Mouse (Mus musculus): ENCODE results near the gene Cyp2s1. TPM values are rescaled to one million over a fixed set of nuclear protein-coding genes. Genes with fewer than 3 reads are reported as not detected.

The Cyp2s1 gene
- total and polyA plus RNA-seq, 3 experiments: 5.7 to 10.1 (median 5.9) TPM

GRCm38 (mm10) chr7:25826029-25826428, 9.3 kb upstream of the Cyp2s1 start:
- no peaks in the 10 kb centered on the region for H3K27me3 ChIP-seq (ENCODE audit: control insufficient read depth, insufficient read depth, low read length)
- H3K36me3 ChIP-seq (ENCODE audit: control insufficient read depth, insufficient read depth, low read length): no peaks in the 10 kb centered on the region
- H3K4me1 ChIP-seq (ENCODE audit: control insufficient read depth, insufficient read depth, low read length): peaks cover 8% of the 10 kb centered on the region
- no peaks in the 10 kb centered on the region for H3K79me2 ChIP-seq (replicated peaks; ENCODE audit: control insufficient read depth, insufficient read depth, low read length)
- no peak for DNase-seq
- WGBS: 63% methylated on average over 6 of the region's 6 CpGs
- H3K27ac ChIP-seq: no peak overlapping the region
- no peak overlapping the region for H3K9ac ChIP-seq (ENCODE audit: low read depth, low read length)
- intact Hi-C loops (cut with DNase I): no loop called here
- TF ChIP-seq POLR2A (IDR thresholded peaks at IDR 0.05; ENCODE audit: insufficient read depth, low read depth, low read length): no peak
- no peak overlapping the region for H3K4me3 ChIP-seq

GRCm38 (mm10) chr7:25825043-25825442, 8.3 kb upstream of the Cyp2s1 start:
- Histone ChIP-seq H3K9ac (ENCODE audit: low read depth, low read length) (no peak overlapping the region), H3K4me1 (ENCODE audit: control insufficient read depth, insufficient read depth, low read length) (peaks cover 5% of the 10 kb centered on the region), H3K4me3 (no peak overlapping the region), H3K79me2 (replicated peaks; ENCODE audit: control insufficient read depth, insufficient read depth, low read length) (no peaks in the 10 kb centered on the region), H3K27me3 (ENCODE audit: control insufficient read depth, insufficient read depth, low read length) (no peaks in the 10 kb centered on the region), H3K36me3 (ENCODE audit: control insufficient read depth, insufficient read depth, low read length) (no peaks in the 10 kb centered on the region), H3K27ac (no peak overlapping the region)
- 53% methylated on average over 9 of the region's 9 CpGs for WGBS
- no peak for TF ChIP-seq EP300 (IDR thresholded peaks at IDR 0.05; ENCODE audit: insufficient read depth, low read depth, low read length)
- no peak for TF ChIP-seq CTCF (IDR thresholded peaks at IDR 0.05)
- no peak for TF ChIP-seq POLR2A (IDR thresholded peaks at IDR 0.05; ENCODE audit: insufficient read depth, low read depth, low read length)
- intact Hi-C loops (cut with DNase I): no loop called here
- DNase-seq: no peak

- no peak overlapping the region for H3K9ac ChIP-seq (ENCODE audit: low read depth, low read length)
- no peaks in the 10 kb centered on the region for H3K79me2 ChIP-seq (replicated peaks; ENCODE audit: control insufficient read depth, insufficient read depth, low read length)
- peaks cover 1% of the 10 kb centered on the region for H3K4me1 ChIP-seq (ENCODE audit: control insufficient read depth, insufficient read depth, low read length)
- intact Hi-C loops (cut with DNase I): no loop called here
- no peak for TF ChIP-seq EP300 (IDR thresholded peaks at IDR 0.05; ENCODE audit: insufficient read depth, low read depth, low read length)
- TF ChIP-seq POLR2A (IDR thresholded peaks at IDR 0.05; ENCODE audit: insufficient read depth, low read depth, low read length): no peak
- TF ChIP-seq CTCF (IDR thresholded peaks at IDR 0.05): no peak
- WGBS: 23% methylated on average over 7 of the region's 7 CpGs
- H3K4me3 ChIP-seq: no peak overlapping the region; the same call in 1 of the 2 replicates
- no peaks in the 10 kb centered on the region for H3K36me3 ChIP-seq (ENCODE audit: control insufficient read depth, insufficient read depth, low read length)
- no peak for DNase-seq
- peaks cover 8% of the 10 kb centered on the region for H3K27me3 ChIP-seq (ENCODE audit: control insufficient read depth, insufficient read depth, low read length)
- no peak overlapping the region for H3K27ac ChIP-seq
Measured at GRCm38 (mm10) chr7:25815571-25815970, 1.1 kb downstream of the Cyp2s1 start.

- Histone ChIP-seq H3K79me2 (replicated peaks; ENCODE audit: control insufficient read depth, insufficient read depth, low read length) (no peaks in the 10 kb centered on the region), H3K9ac (ENCODE audit: low read depth, low read length) (no peak overlapping the region), H3K27me3 (ENCODE audit: control insufficient read depth, insufficient read depth, low read length) (peaks cover 8% of the 10 kb centered on the region), H3K4me3 (no peak overlapping the region), H3K4me1 (ENCODE audit: control insufficient read depth, insufficient read depth, low read length) (peaks cover 1% of the 10 kb centered on the region), H3K36me3 (ENCODE audit: control insufficient read depth, insufficient read depth, low read length) (no peaks in the 10 kb centered on the region), H3K27ac (no peak overlapping the region)
- TF ChIP-seq CTCF (IDR thresholded peaks at IDR 0.05) (no peak), EP300 (IDR thresholded peaks at IDR 0.05; ENCODE audit: insufficient read depth, low read depth, low read length) (no peak), POLR2A (IDR thresholded peaks at IDR 0.05; ENCODE audit: insufficient read depth, low read depth, low read length) (no peak)
- intact Hi-C loops (cut with DNase I): no loop called here
- no peak for DNase-seq
- 80% methylated on average over 9 of the region's 9 CpGs for WGBS
Measured at GRCm38 (mm10) chr7:25814711-25815110, 2.0 kb downstream of the Cyp2s1 start.

GRCm38 (mm10) chr7:25812195-25812594, 4.5 kb downstream of the Cyp2s1 start:
- no peak overlapping the region for H3K27ac ChIP-seq
- no peak for TF ChIP-seq CTCF (IDR thresholded peaks at IDR 0.05)
- TF ChIP-seq EP300 (IDR thresholded peaks at IDR 0.05; ENCODE audit: insufficient read depth, low read depth, low read length): no peak
- TF ChIP-seq POLR2A (IDR thresholded peaks at IDR 0.05; ENCODE audit: insufficient read depth, low read depth, low read length): no peak
- no peak for DNase-seq
- no peaks in the 10 kb centered on the region for H3K79me2 ChIP-seq (replicated peaks; ENCODE audit: control insufficient read depth, insufficient read depth, low read length)
- no peaks in the 10 kb centered on the region for H3K36me3 ChIP-seq (ENCODE audit: control insufficient read depth, insufficient read depth, low read length)
- WGBS: 90% methylated on average over 1 of the region's 1 CpGs
- peaks cover 1% of the 10 kb centered on the region for H3K4me1 ChIP-seq (ENCODE audit: control insufficient read depth, insufficient read depth, low read length)
- intact Hi-C loops (cut with DNase I): no loop called here
- no peak overlapping the region for H3K4me3 ChIP-seq
- H3K27me3 ChIP-seq (ENCODE audit: control insufficient read depth, insufficient read depth, low read length): peaks cover 8% of the 10 kb centered on the region
- no peak overlapping the region for H3K9ac ChIP-seq (ENCODE audit: low read depth, low read length)

- H3K4me3 ChIP-seq: no peak overlapping the region
- intact Hi-C loops (cut with DNase I): no loop called here
Measured at GRCm38 (mm10) chr7:25811716-25812115, 5.0 kb downstream of the Cyp2s1 start.

More at GRCm38 (mm10) chr7:25811716-25812115, 5.0 kb downstream of the Cyp2s1 start:
- H3K27ac ChIP-seq: no peak overlapping the region
- TF ChIP-seq EP300 (IDR thresholded peaks at IDR 0.05; ENCODE audit: insufficient read depth, low read depth, low read length): no peak
- TF ChIP-seq CTCF (IDR thresholded peaks at IDR 0.05): no peak
- TF ChIP-seq POLR2A (IDR thresholded peaks at IDR 0.05; ENCODE audit: insufficient read depth, low read depth, low read length): no peak
- H3K27me3 ChIP-seq (ENCODE audit: control insufficient read depth, insufficient read depth, low read length): peaks cover 7% of the 10 kb centered on the region
- no peaks in the 10 kb centered on the region for H3K79me2 ChIP-seq (replicated peaks; ENCODE audit: control insufficient read depth, insufficient read depth, low read length)
- 64% methylated on average over 2 of the region's 2 CpGs for WGBS
- DNase-seq: no peak
- H3K4me1 ChIP-seq (ENCODE audit: control insufficient read depth, insufficient read depth, low read length): peaks cover 1% of the 10 kb centered on the region
- no peak overlapping the region for H3K9ac ChIP-seq (ENCODE audit: low read depth, low read length)
- no peaks in the 10 kb centered on the region for H3K36me3 ChIP-seq (ENCODE audit: control insufficient read depth, insufficient read depth, low read length)

All from heart, adult 2 months (tissue).